Mouse (Mus musculus): ENCODE data around the gene Atp8b5.

Gene Atp8b5

GRCm38 (mm10) chr4:43383246-43384082 is 116.5 kb downstream of the Atp8b5 start:
- DNase-seq (ENCODE audit: low spot score in 2 of 2): no peak

GRCm38 (mm10) chr4:43384083-43384460 is 117.1 kb downstream of the Atp8b5 start:
- DNase-seq (ENCODE audit: low spot score in 2 of 2): no peak

DNA sequence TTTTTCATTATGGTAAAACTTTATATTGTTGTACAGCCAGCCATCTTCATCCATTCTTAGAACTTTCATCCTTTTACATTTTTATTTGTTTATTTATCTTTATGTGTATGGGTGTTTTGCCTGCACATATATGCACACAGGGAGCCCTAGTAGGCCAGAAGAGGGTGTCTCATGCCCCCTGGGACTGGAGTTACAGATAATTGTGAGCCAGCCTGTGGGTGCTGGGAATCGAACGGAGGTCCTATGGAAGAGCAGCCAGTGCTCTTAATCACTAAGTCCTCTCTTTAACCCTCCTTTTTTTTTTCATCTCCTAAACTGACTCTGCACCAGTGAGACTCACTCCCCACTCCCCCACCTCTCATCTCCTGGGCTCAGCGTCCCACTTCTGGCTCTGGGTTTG is 117.6 kb downstream of the Atp8b5 start:
- DNase-seq (ENCODE audit: low spot score in 2 of 2): no peak

DNA sequence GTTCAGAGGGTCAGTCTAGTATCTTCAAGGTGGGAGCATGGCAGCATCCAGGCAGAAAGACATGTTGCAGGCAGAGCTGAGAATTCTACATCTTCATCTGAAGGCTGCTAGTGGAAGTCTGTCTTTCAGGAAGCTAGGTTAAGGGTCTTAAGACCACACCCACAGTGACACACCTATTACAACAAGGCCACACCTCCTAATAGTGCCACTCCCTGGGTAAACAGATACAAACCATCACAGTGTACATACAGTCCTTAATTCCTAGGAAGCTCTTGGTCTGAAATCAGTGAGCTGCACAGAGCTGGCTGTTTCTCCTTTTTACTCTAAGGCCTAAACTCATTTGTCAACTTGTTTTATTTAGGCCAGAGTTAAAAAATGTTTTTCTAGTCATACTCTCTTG is 120.0 kb downstream of the Atp8b5 start:
- no peak for DNase-seq (ENCODE audit: low spot score in 2 of 2)

GRCm38 (mm10) chr4:43389390-43389789 is 122.4 kb downstream of the Atp8b5 start:
- no peak for DNase-seq (ENCODE audit: low spot score in 2 of 2)

DNA sequence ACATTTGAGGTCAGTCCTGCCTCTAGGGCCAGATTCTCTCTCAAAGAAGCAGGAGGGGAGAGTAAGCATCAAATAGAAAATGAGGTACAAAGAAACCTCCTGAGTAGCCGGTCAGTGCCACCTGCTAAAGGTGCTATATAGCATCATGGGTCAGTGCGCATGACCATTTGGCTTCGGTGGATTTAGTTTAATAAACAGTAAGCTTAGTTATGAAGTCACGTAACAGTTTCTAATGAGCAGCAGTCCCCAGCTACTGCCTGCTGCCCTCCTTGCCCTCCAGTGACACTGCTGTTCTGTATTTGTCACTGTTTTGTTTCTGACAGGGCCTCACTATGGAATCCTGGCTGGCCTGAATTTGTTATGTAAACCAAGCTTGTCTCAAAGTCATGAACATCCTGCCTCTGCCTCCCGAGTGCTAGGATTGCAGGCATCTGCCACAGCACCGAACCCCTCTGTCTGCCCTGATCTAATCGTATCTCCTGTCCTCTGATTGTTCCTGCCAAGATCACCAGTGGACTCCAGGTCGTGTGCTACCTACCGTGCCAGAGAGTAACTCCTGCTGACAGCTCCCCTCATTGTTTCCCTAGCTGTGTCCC is 123.0 kb downstream of the Atp8b5 start:
- DNase-seq (ENCODE audit: low spot score in 2 of 2): no peak

DNA sequence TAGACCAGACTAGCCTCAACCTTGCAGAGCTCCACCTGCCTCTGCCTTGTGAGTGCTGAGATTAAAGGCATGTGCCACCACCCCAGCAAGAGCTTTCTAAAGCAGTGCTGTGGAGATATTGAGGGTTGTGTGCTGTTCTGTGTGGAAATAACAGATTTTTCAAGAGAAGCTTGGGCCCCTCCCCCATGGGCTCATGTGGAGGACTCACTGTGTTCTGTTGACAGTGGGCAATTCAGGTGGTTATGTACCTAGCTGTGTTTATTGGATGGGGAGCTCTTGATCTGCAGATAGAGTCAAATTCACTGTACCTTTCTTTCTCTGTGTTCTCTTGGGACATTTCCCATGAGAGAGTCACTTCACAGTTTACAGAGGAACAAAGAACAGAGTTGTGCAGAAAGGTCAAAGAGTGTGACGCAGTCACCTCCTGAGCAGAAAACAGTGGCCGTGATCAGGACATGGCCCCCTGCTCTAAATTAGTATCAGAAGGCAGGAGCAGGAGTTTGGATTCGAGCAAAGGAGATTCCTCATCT is 124.6 kb downstream of the Atp8b5 start:
- DNase-seq (ENCODE audit: low spot score in 2 of 2): no peak

- no peak for DNase-seq (ENCODE audit: low spot score in 2 of 2)
These were observed 127.5 kb downstream of the Atp8b5 start for GRCm38 (mm10) chr4:43394345-43394891.

GRCm38 (mm10) chr4:43395147-43395546 is 128.2 kb downstream of the Atp8b5 start:
- DNase-seq (ENCODE audit: low spot score in 2 of 2): no peak

- DNase-seq (ENCODE audit: low spot score in 2 of 2): no peak
These were observed 128.9 kb downstream of the Atp8b5 start for GRCm38 (mm10) chr4:43395836-43396235.

GRCm38 (mm10) chr4:43396381-43396780 is 129.4 kb downstream of the Atp8b5 start:
- no peak for DNase-seq (ENCODE audit: low spot score in 2 of 2)

DNA sequence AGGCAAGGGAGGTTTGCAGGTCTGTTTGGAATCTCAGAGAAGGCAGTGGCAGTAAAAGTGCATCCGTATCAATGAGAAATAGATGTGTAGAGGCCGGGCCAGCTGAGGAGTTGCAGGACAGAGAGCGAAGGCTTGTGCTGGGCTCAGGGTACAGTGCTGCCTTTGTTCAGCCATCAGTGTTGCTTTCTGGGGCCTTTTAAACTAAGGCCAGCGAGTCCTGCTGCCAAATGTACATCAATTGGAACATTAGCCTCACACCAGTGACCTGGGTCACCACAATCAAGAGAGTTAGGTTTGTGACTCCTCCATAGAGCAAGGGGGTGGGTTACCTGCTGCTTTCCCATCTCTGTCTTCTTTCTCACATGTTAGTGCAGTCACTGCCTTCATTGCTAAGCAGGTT is 131.1 kb downstream of the Atp8b5 start:
- DNase-seq (ENCODE audit: low spot score in 2 of 2): no peak

- no peak for DNase-seq (ENCODE audit: low spot score in 2 of 2)
These were observed 131.9 kb downstream of the Atp8b5 start for GRCm38 (mm10) chr4:43398829-43399331.

GRCm38 (mm10) chr4:43399391-43400131 is 132.6 kb downstream of the Atp8b5 start:
- DNase-seq (ENCODE audit: low spot score in 2 of 2): no peak

DNA sequence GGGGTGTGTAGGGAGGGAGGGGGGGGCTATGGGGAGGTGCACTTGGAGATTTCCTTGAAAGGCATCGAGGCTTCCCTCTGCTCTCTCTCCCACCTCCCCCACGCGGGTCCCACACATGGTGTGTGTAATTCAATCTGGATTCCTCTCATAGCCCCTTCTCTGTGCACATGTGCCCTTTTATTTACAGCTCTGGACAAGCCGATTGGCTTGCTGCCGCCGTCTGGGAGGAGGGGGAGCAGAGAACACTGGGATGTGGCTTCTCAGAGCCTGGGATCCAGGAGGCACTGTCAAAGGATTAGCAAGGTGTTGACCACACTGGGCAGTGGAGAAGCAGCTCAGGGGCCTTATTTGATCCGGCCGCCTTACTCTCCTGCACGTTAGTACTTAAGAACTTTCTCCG is 134.0 kb downstream of the Atp8b5 start:
- no peak for DNase-seq (ENCODE audit: low spot score in 2 of 2)

DNA sequence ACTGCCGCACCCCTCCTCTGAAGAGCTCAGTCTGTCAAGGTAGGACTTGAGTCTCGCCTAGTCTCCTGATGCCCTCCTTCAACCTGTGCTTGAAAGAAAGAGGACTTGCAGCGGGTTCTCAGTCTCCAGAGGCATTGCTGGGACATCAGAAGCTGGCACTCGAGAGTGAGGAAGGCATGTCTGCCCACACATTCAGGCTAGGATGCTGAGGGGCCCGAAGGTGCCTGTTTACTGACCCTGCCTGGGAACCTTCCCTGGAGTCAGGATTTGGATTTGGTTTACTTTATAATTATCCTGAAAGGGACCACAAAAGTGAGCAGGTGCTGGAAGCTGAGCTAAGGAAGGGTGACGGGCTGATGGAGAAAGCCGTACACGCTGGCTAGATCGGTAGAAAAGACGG is 134.5 kb downstream of the Atp8b5 start:
- DNase-seq (ENCODE audit: low spot score in 2 of 2): no peak

- no peak for DNase-seq (ENCODE audit: low spot score in 2 of 2)
These were observed 135.3 kb downstream of the Atp8b5 start for GRCm38 (mm10) chr4:43402212-43402611.

GRCm38 (mm10) chr4:43404697-43405096 is 137.7 kb downstream of the Atp8b5 start:
- DNase-seq (ENCODE audit: low spot score in 2 of 2): no peak

DNA sequence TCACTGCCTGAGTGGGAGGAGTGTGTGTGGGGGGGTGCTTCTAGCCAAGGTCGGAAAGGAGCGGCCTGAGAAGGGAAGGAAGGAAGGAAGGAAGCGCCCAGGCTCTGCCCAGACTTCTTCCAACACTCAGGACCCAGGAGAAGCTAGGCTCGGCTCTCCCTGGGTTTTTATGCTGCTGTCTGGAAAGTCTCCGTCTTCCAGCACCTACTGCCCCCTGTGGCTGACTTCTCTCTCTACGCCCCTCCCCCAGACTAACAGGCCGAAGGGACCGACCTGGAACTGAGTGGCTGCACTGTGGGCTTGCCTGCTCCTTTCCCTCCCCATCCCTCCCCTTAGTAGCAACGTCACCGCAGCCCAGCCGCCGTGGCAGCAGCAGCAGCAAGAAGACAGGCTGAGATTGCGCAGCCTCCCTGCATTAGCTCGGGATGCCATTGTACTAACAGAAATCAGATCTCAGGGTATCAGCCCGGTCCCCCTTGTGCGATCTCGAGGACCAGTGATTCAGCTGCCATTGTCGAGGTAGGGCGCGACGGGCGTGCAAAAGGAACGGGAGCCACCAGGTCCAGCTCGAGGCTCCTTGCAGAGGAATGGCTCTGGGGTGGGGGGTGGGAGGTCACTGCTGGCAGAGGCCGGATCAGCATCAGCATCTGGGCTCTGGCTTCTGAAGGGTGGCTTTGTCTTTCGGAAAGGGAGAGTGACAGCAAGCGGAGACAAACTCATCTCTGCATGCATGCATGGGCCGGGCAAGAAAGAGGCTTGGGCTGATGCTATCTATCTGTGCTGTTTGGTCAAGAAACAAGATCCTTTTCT is 139.4 kb downstream of the Atp8b5 start:
- peak; percentile 73 to 74 for DNase-seq (ENCODE audit: low spot score in 2 of 2)

DNA sequence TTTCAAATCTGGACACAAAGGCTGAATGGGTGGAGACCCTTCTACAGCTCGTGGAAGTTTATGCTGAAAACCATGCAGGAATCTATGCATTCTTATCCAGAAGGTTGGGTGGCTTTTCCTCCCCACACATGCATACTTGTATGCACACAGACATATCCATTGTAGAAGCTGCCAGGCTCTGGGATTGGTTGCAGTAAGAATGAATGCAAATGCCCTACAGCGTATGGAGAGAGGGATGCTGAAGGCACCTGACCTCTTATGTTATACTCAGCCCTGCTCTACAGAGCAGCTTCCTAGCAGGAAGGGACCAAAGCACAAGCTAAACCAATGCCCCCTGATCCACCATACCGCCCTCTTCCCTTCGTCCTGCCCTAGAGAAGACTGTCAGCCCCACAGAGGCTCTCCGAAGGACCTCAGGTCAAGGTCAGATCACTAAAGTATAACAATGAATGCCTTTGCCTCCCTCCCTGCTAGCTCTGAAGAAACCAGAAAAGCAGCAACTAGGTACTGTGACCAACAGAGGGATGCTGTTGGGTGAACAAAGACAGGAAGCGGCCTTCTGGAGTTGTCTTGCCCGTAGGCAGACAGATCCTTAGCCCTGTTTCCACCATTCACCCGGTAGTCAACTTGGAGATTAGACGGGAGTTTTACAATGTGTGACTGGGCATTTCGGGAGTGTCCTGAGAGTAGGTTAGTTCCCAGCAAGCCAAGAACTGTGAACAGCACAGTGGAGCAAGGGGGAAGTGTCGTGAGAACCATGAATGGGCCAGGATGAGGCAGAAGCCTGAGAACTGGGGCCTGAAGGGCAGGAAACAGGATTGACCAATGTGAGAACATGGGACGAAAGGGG is 140.3 kb downstream of the Atp8b5 start:
- no peak for DNase-seq (ENCODE audit: low spot score in 2 of 2)

Data from frontal cortex, postnatal 10 days (tissue).